Mouse (Mus musculus) ES-Bruce4 (cell line): Measurements from ENCODE around the gene Il31.

Experiments
- CTCF ChIP-seq: IDR thresholded peaks from one replicate; pipeline ENCODE4 v1.8.1; 2011; ENCODE audit warnings: low read depth, low read length
- EP300 ChIP-seq: IDR thresholded peaks from 2 replicates; pipeline ENCODE4 v1.6.1; 2011; ENCODE audit warnings: low read depth, low read length; ENCODE audit not compliant: insufficient read depth
- POLR2A ChIP-seq: IDR thresholded peaks from one replicate; pipeline ENCODE4 v1.8.1; 2011; ENCODE audit warnings: low read length; ENCODE audit not compliant: insufficient read depth

GRCm38 (mm10) chr5:123438381-123438780 is 50.9 kb downstream of the Il31 start:
- TF ChIP-seq CTCF = no peak
- TF ChIP-seq POLR2A = no peak
- no peak for TF ChIP-seq EP300
